Mouse (Mus musculus) CD4-positive helper T cell, adult 2 months (primary cell): ENCODE measurements around the gene Ier2.
"Not testable (repeated sequence)": the region's sequence is repeated elsewhere in the genome, so short reads cannot be mapped to it uniquely, and the experiment has no call there.

Experiments
- DNase-seq: peaks from one replicate; pipeline ENCODE4 v3.0.0-alpha.2; 2012; ENCODE audit warnings: low read depth, missing footprints, low spot score

Gene Ier2

GRCm38 (mm10) chr8:84640010-84640588 is 22.6 kb downstream of the Ier2 start:
- no peak for DNase-seq

DNA sequence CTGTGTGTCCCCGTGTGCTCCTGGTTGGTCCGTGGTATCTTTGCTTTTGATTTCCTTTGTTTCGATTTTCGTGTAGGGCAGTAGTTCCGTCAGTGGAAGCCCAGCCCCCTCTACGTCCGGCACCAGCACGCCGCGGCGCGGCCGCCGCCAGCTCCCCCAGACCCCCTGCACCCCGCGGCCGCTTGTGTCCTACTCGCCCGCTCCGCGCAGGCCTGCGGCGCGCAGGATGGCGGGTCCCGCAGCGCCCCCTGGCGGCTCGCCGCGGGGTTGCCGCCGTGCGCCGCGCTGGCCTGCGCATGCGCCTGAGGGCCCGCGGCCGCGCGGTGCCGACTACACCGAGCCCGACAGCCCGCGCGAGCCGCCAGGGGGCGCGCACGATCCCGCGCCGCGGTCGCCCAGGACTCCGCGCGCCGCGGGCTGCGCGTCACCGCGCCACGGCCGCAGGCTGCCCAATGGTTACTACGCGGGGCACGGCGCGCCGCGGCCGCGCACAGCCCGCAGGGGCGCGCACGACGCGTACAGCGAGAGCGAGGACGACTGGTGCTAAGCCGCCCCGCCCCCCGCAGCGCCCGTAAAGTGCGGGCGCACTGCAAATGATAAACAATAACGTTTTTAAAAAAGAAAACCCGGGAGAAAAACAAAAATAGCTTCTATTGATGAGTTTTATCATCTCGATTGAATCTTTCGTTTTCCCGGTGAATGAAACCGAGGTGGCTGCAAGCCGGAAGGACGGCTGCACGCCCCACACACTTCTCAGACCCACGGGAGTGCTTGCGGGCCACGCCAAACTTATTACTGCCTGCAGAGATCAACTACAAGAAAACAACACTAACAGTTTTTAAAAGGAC is 23.3 kb downstream of the Ier2 start:
- peak; percentile 95 for DNase-seq

GRCm38 (mm10) chr8:84638555-84639161 is 24.0 kb downstream of the Ier2 start:
- DNase-seq, result peak; percentile 38

- DNase-seq, result peak; percentile 25
These were observed 24.6 kb downstream of the Ier2 start for GRCm38 (mm10) chr8:84637946-84638554.

GRCm38 (mm10) chr8:84636051-84636691 is 26.5 kb downstream of the Ier2 start:
- no peak for DNase-seq

DNA sequence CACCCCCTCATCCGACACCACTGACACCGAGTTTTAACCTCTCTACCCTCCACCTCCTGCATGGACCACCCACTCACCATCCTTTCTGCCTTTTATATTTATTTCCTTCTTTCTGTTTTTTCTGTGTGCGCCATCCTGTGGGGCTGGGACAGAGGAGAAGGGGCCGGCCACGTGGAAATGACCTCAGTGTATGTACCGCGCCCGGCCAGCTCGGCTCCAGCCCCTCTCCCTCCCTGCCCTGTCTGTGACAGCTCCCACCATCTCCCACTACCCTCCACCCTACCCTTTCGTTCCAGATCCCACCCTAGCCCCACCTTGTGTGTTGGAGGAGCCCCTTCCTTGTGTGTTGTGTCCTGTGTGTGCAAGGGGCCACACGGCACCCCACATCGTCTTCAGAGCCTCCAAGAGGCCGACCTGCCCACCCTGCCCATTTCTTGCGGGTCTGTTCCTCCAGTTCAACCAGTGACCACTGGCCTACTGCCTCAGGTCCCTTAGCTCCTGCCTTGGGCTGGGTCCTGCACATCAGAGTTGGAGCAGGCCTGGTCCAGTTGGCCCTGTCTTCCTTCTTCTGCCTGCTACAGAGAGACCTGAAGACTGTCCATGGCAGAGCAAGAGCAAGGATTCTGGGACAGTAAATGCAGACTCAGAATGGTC is 27.1 kb downstream of the Ier2 start:
- DNase-seq, result no peak

DNA sequence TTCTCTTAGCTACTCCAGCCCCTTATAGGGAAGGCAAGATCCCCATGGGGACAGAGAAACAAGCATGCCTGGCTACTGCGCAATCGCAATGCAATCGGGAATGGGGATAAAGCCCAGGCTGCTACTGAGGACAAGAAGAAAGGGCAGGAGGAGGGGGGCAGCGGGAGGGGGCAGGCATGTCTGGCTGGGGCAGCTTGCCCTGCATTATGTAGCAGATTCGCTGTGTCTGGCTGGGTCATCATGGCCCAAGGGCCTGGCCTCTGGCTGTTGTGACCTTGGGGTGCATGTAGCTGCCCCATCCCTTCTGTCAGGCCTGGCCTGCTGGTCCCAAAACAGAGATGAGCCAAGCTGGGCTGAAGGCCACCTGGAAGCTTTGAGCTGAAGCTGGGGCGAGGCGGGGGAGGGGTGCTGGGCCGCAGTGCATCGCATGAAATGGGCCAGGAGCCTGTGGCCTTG is 27.8 kb downstream of the Ier2 start:
- DNase-seq, result no peak

DNA sequence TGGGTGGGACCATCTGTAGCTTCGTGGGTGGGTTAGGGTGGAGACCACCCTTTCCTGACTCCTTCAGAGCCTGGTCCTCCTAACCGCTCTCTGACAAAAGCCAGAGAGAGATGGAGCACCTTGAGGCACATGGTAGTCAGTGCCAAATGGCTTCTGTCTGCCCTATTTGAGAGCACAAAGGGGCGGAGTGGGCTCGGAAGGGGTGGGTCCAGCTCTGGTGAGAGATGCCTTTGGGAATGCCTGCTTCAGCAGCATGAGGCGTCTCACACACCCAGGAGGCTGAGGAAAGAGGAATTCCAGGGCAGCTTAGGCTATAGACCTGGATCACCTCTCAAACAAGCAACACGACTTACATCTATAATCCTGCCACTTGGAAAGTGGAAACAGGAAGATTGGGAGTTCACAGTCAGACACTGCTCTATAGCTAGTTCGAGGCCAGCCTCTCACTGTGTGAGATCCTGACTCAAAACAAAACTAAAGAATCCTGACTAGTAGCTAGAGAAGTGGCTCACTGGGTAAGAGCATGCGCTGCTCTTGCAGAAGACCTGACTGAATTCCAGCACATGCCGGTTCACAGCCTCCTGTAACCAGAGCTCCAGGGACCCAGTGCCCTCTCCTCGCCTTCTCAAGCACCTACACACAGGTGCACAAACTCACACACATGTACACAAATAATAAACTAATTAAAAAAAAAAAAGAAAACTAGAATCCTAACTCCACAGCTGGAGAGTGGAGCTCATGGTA is 28.6 kb downstream of the Ier2 start:
- no peak for DNase-seq

DNA sequence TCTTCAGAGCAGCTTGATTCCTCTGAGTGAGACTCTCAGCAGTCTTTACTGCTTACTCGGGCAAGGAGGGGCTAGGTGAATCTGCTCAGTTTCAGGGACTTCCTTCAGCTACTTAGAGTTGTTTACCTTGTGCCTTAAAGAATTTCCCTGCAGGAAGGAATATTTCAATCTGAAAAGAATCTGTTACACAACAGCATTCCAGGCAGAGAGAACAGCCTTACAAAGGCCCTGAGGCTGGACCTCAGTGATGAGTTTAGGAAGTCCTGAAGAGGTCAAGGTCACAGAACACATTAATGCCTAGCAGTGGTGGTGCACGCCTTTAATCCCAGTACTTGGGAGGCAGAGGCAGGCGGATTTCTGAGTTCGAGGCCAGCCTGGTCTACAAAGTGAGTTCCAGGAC is 30.8 kb downstream of the Ier2 start:
- DNase-seq, result no peak

DNA sequence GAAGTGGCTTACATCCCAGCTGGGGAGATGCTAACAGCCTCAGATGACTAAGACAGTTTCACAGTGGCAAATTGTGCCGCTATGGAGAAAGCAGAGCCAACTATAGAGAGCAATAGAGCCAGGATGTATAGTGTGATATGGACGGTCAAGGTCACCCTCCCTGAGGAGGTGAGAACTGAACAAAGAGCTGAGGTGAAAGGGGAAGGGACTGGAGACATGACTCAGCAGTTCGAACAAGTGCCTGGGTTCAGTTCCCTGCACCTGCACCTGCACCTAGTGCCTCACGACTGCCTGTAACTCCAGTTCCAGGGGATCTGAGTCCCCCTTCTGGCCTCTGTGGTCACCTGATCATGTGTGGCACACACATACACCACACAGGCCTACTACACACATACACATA is 32.5 kb downstream of the Ier2 start:
- DNase-seq, result no peak

GRCm38 (mm10) chr8:84629586-84629985 is 33.1 kb downstream of the Ier2 start:
- DNase-seq, result no peak

GRCm38 (mm10) chr8:84623425-84623824 is 39.2 kb downstream of the Ier2 start:
- not testable (repeated sequence) for DNase-seq

GRCm38 (mm10) chr8:84621102-84621625 is 41.5 kb downstream of the Ier2 start:
- no peak for DNase-seq

DNA sequence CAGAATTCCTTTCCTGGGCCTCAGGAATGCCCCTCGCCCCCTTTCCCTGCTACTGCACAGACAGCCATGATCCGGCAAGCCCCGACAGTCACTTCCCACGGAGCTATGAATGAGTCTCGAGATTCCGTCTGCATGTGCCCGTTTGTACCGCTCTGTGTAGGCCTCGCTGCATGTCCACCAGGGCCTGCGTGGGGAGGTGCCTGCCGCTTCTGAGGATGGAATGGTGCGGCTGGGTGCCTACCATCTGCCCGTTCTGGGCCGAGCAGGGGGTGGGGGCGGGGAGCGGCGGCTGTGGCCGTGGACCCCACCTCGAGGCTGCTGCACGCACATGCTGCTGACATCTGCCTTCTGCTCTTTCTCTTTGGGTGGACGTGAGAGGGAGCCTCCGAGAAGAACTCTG is 45.6 kb downstream of the Ier2 start:
- DNase-seq, result no peak

DNA sequence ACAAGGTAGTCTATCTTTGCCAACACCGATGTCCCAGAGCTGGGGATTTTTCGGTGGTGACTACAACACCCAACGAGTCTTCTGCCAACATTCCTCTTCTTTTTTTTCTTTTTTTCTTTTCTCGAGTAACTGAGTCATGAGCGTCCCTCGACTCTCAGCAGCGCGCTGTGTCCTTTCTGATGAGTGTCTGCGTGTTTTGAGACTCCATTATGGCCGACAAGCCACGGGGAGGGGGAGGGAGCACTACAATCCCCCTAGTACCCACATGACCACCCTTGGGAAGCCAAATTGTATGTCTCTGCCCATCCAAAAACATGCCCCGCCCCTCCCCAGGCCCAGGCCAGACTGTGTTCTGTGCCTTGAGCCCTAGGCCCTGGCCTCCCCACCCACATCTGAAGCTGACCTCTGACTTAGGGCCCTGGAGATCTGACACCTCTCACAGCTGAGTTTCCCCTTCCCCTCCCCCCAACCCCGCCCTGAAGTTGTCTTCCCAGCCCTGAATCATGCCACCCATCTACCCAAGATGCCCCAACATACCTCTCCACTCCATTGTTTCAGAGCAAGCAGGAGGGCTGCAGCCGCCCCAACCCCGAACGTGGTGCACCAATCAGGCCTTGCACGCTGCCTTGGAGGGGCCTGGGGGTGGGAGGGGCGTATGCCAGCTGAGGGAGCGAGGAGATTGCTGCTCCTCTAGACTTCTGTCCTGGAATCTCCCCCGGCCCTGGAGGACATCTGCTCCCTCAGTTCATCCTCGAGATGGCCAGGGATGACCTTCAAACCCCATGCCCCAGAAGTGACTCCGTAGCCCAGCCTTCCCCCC is 46.8 kb downstream of the Ier2 start:
- DNase-seq, result no peak

DNA sequence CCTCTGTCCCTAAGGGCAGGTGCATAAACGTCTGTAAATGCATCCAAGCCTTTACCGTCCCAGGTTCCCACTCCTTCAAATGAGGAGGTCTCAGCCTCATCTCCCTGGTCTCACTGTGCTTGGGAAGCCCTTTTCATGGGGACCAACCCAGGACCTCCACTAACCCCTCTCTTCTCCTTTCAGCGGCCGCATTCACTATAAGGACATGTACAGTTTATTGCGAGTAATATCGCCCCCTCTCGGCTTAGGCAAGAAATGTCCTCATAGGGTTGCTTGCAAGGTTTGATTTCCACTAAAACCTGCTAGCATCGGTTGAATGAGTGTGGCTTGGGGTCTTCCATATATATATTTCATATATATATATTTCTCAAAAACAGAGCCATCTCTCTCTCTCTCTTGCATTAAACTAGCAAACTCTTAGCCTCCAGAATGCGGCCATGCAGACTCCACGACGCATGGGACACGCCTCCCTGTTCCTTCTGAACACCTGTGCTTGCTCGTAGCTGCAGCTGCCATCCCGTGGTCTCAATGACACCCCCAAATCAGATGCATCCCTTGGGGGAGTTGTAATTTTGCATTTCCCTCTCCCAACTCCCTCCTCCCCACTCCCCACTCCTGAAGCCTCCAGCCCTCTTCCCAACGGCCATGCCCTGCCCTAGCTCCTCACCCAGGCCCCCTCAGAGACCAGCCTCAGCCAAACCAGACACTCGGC is 48.0 kb downstream of the Ier2 start:
- peak; percentile 48 for DNase-seq
